Mouse (Mus musculus): ENCODE results near the gene Psmb7.

Psmb7 gene

DNA sequence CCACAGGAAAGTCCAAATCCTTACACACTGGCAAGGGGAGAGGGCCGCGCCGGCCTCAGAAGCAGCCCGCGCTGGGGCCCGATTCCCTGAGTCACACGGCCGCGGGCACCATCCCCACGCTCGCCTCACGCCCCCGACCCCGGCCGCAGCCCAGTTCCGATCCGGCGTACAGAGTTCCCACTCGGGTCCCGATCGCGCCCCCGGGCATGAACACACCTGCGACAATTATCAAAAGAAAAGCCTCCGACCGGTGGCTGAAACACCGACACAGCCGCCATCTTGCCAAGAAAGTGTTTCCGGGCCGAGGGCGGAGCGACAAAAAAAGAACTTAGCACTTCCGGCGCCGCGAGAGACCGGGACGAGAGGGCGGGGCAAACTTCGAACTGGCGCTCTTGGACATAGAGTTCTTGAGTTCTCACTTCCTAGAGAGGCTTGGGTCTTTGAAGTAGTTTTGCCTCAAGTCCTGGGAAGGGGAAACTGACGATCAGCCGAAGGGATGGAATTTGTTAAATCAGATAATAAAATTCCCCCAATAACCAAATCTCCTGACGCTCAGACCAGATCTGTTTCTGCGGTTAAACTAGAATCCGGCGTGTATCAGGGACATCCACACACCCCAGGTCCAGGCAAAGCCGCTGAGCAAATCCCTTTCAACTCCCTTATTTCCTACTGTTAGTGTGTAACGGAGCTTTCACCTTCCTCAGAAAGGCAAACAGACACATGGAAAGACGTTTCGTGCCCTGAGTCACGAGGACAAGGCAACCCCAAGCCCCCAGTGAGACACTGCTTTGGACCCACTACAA is at the start of gene Psmb7:
Psmb7 (minus strand) TSS at position 463 of the 803 bp plus-strand sequence.
- CTCF ChIA-PET: no interaction called here

DNA sequence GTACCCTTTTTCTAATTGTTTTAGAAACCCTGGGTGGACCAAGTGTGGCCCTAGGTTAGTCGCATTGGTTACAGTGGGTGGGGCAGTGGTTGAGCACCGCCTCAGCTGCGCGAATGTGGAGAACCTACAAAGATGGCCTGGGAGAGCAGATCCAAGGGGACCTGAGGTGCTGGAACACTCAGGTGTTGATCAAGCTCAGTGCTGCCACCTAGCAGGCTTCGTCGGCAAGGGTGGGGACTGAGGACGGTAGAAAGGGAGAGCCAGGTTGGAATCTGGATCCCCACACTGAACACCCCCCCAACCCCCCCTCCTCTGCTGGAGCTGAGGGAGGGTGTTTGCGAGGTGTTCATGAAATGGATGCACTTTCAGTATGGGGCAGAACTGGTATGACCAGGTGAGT is 47.7 kb upstream of the Psmb7 start:
- CTCF ChIA-PET: no interaction called here

DNA sequence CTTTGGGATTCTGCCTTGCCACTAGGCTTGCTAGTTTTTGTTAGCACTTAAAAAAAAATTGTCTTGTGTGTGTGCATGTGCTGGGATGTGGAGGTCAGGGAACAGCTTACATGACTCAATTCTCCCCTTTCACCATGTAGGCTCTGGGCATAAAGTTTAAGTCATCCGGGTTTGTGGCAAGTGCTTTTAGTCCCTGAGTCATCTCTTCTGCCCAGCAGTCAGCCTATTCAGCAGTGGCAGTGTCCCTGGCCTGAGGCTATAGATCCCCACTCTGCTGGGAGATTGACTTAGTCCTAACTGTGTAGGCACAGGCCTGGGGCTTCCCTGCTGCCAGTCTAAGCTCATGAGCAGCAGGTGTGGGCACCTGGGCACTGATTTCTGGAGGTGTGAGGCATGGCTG is 46.0 kb upstream of the Psmb7 start:
- CTCF ChIA-PET: no interaction called here

DNA sequence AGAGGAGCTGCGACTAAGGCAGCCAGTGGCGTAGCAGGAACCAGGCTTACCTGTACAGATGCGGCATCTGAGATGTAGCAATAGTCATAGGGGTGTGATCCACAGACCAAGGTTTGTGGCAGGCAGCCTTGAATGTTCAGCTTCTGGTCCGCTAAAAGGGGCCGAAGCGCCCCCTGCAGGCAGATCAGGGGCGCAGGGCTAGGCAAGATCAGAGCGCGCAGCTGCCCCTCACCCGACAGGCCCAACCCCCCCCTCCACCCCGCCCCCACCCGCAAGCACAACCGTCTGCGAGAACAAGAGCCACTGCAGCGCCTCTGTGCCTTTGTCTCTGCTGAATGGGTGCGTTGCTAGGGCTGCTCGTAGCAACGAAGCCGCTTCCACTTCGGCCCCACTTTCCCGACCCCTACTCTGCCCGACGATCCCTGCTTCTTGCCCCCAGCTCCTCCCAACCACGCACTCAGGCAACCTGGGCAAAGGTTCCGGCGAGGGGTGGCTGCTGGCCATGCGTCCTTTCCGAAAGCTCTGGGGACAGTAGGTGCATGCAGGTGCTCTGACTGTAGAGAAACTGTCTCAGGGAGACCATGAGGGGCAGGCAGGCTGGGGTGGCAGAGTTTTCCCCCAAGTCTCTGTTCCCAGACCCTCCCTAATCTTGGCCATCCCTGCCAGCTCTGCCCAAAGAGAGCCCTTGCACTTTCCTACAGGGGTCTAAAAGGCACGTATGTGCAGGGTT is 45.1 kb upstream of the Psmb7 start:
- CTCF ChIA-PET: interaction anchor here (0.6 kb wide), 1 partner anchor 132 kb away, joined by 6 read pairs; no protein-coding TSS in a partner anchor

DNA sequence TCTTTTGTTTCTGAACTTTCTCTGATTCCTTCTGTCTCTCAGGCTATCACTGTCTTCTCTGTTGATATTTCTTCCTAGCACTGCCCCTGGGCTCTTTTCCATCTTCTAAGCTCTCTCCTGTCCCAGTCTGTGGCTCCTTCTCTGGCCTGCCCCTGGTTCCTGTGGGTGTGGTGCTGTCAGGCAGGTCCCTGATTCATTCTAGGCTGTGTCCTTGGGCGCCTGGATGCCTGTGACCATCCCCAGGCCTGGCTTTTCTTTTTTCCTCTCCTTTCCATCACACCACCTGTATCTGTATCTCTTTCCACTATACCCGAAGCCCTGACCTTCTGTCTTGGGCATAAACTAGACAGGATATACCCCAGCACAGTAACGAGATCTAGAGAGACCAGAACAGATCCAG is 41.9 kb upstream of the Psmb7 start:
- CTCF ChIA-PET: no interaction called here

DNA sequence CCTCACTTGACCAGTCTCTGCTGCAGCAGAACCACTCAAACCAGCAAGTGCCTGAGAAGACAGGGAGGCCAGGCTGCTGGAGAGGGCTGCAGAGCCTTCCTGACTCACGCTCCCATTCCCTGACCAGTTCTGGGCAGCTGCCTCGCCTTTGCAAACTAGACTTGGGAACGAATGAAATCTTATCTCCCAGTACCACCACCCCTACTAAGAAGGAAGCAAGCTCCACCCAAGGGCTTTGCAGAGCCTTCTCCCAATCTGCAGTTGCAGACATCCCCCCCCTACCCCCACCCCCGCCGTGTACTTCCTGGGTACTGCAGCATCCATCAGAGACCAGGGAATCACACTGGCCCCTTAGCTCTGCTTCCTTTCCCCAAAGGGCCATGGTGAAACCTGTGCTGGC is 39.2 kb upstream of the Psmb7 start:
- CTCF ChIA-PET: no interaction called here

DNA sequence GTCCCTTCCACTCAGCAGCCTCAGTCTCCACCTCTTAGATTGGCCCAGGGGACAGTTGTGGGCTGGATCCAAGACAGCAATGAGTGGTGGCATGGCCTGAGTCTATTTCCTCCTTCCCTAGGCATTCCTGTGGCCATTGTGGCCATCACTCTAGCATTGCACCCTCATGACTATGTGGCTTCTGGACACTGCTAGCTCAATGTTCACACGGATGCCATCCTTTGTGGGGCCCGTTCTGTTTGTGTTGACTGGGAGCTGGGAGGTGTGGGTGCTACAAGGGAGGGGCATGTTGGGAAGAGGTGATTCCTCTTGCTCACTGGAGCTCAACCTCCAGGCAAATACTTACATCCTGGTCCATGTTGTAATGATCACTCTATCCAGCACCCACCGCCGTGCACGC is 38.3 kb upstream of the Psmb7 start:
- CTCF ChIA-PET: no interaction called here

DNA sequence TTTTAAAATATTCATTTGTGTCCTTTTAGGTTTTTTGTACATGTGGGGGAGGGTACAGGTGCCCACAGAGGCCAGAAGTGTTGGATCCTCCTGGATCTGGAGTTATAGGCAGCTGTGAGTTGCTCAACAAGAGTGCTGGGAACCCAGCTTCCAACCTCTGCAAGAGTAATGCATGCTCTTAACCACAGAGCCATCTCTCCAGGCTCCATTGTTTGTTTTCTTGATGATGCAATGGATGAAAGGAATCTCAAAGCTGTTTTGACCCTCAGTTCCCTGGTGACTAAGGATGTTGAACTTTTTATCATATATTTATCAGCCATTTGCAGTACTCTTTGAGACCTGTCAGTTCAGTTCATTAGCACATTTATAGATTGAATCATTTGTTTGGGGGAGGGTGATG is 35.1 kb upstream of the Psmb7 start:
- CTCF ChIA-PET: no interaction called here

DNA sequence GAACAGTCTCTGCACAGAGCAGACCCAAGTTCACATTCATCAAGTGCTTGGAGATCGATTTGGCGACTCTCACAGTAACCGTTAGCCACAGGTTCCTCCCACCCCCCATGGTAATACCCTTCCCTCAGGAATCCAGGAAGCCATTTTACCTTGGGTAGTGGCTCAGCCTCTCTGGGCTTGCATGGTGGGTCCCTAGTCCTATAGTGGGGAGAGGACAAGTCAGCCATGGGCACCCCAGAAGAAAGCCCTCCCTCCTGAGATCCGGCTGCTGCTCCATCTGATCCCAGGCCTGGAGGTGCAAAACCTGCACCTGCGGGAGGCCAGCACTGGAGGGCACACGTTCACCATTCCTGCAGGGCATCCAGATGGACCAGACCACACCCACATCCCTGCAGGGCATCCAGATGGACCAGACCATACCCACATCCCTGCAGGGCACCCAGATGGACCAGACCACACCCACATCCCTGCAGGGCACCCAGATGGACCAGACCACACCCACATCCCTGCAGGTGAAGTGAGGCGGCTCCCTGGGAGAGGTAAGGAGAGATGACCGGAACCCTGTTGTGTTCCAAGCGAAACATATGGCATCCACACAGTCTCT is 31.6 kb upstream of the Psmb7 start:
- CTCF ChIA-PET: no interaction called here

DNA sequence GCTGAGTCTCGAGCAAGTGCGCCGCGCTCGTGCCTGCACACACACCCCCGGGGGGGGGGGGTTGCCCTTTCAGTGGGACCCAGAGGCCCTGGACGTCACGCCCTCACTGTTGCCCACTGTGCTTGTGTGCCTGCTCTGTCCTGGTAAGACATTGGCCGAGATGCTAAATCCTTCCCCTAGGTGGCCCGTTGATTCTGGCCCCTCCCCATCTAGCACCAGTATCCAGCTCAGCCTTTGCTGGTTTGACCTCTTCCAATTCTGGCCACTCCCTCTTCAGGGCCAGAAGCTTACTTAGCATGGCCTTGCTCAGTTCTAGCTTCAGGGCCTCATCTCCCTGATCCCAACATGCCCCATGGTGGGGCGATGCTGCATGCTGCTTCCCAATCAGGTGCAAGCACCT is 28.6 kb upstream of the Psmb7 start:
- CTCF ChIA-PET: no interaction called here

DNA sequence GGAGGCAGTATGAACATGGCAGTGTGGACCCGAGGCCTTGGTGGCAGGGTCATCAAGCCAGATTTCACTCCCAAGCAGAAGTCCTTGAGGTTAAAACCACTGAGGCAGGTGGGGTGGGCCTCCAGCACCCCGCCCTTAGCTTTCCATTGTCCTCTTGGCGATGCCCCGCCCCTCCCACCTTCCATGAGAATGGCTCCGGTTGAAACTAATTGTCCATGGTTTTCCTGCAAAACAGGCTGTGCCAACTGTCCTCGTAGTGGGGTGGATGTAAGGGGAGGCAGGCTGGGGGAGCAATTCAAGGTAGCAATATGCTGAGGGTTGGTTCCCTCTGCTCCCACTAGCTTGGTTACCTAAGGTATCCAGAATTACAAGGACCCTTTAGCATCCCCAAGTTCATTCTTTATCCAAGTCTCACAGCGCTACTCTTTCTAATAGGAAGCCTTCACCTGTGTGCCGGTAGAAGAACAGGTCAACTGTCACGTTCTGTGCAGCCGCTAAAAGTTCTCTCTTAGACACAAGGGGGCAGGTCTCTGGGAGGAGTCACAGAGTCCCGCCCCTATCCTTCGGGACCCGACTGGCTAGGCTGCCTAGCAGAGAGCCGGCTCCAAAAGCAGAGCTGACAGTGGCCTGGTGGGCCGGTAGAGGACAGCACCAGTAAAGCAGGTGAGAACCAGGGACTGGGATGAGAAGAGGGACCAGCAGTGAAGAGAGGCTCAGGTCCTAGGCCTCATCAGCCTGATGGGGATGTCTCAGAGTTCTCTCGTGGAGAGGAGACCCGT is 25.1 kb upstream of the Psmb7 start:
- CTCF ChIA-PET: no interaction called here

DNA sequence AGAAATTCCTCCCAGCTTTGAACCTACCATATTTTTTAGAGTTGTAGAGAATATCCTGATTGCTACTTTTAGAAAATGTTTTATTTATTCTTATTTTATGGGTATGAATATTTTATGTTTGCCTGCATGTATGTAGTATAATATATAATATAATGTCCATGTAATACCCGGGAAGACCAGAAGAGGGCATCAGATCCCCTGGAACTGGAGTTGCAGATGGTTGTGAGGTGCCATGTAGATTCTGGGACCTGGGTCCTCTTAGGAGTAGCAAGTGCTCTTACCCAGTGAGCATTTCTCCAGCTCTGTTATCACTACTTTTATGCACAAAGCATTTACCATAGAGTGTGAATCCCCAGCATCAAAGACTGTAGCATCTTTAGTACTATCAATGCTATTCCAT is 17.5 kb upstream of the Psmb7 start:
- CTCF ChIA-PET: no interaction called here

DNA sequence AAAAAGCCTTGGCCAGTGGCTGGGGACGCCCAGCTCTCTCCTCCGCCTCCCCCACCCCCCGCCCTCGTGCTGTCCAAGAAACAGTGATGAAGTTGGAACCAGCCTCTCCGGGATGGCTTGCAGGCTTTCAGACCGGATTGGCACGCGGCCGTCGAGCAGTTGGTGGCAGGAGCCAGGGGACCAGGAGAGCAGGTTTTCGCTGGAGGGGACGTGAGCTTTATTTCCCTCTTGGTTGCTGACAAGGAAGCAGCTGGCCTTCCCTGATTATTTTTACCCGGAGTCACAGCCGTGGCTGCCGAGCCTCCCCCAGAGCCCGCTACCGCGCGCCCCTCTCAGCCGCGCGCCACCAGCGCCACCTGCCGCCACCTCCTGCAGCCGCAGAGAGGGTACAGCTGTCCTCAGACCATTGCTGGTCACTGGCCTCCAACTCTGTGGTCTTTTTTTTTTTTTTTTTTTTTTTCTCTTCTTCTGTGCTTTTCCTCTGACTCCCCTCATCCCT is 14.5 kb upstream of the Psmb7 start:
- CTCF ChIA-PET: no interaction called here

DNA sequence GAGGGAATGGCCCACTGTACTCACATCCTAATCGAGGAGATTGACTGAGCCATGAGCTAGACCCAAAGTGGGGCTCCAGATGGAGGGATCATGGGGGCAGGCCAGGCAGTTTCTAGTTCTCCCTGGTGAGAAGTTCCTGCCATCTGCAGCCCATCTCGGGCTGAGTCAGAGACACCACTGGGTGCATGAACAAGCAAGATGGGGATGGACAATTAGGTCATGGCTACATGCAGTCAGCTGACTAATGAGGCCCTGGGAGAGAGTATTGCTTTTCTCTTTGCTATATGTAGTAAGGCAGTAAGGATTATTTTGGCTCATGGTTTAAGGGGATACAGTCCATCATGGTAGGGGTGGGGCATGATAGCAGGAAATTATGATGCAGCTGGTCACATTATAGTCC is 9.8 kb upstream of the Psmb7 start:
- CTCF ChIA-PET: no interaction called here

DNA sequence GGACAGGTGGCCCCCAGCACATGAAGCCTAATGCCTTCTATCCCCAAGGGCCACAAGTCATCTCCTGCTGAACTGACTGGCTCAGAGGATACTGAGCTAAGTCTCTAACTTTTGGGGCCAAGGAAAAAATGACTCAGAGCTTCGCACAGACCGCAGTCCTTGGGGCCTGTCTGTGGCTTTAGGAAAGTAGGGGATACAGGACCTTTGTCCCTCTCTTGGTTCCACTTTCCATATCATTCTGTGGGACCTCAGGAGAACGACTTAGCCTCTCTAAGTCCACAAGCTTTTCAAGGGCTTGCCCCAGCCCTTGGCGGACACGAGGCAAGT is 9.4 kb upstream of the Psmb7 start:
- CTCF ChIA-PET: no interaction called here

DNA sequence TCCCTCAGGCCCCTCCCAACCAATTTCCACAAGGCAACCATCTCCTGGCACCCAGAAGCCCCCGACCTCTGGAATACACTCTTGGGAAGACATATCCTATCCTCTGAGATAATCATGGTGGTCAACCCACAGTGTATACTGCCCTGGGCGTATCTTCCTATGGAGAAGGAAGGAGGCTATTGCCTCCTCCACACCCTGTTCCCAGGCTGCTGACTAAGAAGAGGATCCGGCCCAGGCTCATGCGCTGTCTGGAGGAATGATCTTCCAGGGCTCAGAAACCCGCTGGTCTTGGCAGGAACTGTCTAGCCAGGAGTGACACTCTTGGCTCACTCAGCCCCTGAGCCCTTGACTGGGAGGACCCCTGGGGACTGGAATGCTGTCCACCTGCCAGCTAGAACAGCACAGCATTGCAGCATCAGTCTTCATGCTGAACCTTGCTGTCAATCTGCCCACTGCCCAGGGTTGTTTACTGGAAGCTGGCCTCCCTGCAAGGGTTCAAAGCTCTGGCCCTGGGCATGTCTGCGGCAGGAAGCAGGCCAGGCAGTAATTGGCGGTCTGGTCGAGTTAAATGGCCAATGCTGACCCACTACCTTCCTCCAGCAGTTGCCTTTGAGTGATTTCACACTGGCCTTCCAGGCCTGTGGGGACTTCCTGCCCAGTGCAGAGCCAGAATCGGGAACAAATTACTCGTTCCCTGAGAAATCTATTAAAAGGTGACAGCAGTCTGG is 8.8 kb upstream of the Psmb7 start:
- CTCF ChIA-PET: no interaction called here

DNA sequence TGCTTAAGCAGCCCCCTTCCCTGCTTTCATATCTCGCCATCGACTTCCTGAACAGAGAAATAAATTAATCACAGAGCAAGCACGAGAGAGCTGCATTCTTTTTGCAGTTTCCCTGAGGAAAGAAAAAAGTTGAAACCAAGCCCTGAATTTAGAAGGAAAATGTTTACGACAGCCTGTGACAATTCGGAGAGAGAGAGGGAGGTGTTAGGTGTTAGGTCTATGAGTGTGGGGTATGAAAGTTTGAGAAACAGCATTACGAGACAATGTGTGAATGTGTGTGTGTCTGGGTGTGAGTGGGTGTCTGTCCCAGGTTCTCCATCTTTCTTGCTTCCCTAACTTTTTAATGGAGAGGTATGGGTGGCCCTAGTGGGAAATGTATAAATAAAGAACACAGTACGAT is 8.2 kb upstream of the Psmb7 start:
- CTCF ChIA-PET: no interaction called here

DNA sequence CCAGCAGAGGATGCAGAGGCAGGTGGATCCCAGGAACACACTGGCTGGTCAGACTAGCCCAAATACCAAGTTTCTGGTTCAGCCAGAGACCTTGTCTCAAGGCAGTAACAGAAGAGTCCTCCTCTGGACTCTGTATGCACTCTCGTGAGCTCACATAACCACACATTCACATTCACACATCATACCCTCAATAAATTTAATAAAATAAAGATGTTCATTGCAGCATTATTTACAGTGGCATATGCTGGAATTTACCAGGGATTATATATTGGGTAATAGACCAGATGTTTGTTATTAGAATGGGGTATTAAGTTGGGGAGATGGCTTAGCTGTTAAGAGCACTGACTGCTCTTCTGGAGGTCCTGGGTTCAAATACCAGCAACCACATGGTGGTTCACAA is 6.5 kb upstream of the Psmb7 start:
- CTCF ChIA-PET: no interaction called here

DNA sequence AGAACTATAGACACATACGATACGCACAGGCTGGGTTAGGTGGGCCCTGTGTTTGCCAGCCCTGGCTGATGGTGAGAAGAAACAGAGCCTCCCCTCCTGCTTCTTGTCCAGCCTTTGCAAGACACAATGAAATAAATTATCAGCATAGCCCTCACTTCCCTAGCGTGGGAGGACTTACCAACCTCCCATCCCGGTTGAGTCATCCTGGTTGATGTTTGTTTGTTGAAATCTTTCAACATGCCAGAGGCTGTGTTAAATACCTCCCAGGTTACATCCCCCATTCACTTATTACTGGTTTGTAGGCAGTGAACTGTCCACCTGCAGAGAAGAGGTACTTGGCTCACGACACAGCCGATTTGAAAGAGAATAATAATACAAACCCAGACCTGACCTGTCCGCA is 3.8 kb upstream of the Psmb7 start:
- CTCF ChIA-PET: no interaction called here

DNA sequence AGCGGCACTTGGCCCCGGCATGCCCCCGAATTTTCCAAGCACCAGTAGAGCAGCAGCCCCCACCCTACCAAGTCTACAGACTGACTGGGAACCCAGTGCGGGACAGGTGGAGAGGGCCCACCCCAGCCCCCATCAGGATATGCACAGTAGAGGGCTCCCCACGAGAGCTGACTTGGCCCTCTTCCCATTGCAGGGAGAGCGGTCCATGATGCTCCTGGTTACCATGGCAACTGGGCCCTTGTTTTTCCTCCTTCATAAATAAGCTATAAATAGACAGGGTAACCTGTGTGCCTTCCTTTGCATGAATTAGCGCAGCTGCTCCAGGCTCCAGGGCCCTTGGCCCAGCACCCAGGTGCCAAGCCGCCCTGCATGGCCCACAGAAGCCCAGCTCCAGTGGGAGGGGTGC is 3.3 kb upstream of the Psmb7 start:
- CTCF ChIA-PET: no interaction called here

DNA sequence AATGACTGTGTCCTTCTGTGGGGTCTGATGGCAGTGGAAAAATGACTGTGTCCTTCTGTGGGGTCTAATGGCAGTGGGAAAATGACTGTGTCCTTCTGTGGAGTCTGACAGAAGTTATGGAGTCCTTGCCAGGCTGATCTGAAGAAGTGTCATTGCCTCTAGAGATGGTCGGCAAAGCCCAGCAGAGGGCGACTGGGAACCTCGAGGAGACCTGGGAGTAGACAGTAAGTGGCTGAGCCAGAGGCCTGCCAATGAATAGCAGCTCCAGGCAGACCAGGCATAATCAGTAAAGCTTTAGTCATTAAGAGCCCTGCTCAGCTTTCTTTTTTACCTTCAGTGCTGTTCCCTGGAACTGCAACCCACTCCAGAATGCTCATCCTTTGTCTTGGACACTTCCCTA is 2.0 kb upstream of the Psmb7 start:
- CTCF ChIA-PET: interaction anchor here (0.5 kb wide), 1 partner anchor 404 kb away, joined by 11 read pairs; no protein-coding TSS in a partner anchor

DNA sequence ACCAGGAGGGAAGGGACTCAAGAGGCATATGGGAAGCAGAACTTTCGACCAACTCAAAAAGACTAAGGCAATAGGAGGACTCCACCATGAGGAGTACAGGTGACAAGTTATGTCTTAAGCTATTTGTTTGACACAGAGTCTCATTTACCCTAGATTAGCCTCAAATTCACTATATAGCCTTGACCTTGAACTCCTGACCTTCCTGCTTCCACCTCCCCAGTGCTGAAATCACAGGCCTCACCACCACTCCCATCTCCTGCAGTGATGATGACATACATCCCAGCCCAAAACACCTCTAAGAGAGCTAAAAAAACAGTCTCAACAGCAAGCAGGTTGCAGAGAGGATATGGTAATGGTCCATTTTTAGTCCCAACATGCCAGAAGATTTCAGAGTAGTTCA is 2.1 kb downstream of the Psmb7 start:
- CTCF ChIA-PET: no interaction called here

All from spleen, embryonic (tissue).